Mouse (Mus musculus) naive thymus-derived CD4-positive, alpha-beta T cell, adult 2 months (primary cell): Measurements from ENCODE around the gene Ttc21b.

Source experiments
- DNase-seq: peaks from one replicate; pipeline ENCODE4 v3.0.0-alpha.2; 2011; ENCODE audit warnings: low read depth

The Ttc21b gene

GRCm38 (mm10) chr2:66171643-66172042 lies 84.8 kb downstream of the Ttc21b start:
- DNase-seq: no peak

GRCm38 (mm10) chr2:66170721-66171120 lies 85.7 kb downstream of the Ttc21b start:
- DNase-seq: no peak

DNA sequence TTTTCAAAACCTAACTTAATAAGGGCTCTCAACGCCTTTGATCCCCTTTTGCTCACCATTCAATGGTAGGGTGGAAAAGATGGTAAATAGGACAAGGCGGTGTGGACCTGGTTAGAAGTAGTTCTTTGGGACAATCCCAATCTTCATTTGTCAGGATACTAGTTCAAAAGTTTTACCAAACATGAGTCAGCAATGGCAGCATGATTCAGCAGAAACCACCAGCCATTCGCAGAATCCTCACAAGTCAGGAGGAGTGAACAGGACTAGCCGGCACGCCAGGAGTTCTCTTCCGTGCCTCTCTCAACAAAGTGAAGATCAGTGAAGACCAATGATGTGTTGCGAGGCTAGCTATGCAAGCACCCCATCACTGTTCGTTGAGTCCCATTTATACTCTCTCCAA lies 91.4 kb downstream of the Ttc21b start:
- no peak for DNase-seq

- no peak for DNase-seq
Observed at GRCm38 (mm10) chr2:66158140-66158915, 98.1 kb downstream of the Ttc21b start.

DNA sequence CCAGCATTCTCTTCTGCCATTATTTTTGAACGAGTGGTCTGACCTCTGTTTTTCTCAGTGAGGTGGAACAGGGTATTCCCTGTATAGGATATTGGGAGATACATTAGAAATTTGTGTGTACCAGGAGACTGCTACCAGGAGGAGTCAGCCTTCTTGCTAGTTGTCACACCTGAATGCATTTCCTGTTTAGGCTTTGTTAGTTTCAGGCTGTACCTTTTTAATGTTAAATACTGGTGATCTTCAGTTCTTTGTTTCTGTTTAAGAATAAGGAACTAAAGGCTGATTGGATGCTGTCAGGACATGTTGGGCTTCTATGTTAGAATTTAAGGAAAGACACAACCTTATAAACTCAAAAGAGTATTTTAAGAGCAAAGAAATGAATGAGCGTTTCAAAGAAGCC lies 105.0 kb downstream of the Ttc21b start:
- DNase-seq: no peak

DNA sequence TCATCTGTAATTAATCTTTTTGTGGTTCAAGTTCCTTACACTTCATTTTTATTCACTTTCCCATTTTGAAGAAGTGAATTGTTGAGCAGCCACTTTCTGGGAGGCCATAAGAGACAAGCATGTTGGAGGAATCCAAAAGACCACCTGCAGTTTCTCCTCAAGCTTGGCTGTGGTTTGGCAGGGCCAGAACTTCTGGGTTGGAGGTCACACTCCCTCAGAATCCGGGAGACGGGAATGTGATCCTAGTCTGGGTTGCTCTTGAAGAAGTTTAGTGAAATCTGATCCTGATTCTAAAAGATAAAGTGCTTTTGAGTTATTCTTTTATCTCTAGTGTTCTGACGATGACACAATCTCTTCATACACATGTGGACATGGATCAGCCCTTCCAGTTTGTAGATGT lies 105.9 kb downstream of the Ttc21b start:
- DNase-seq: no peak

- peak; percentile 22 for DNase-seq
Observed at GRCm38 (mm10) chr2:66148654-66149230, 107.7 kb downstream of the Ttc21b start.

GRCm38 (mm10) chr2:66146473-66146872 lies 109.9 kb downstream of the Ttc21b start:
- DNase-seq: no peak

GRCm38 (mm10) chr2:66144770-66145169 lies 111.6 kb downstream of the Ttc21b start:
- no peak for DNase-seq

- DNase-seq: no peak
Observed at GRCm38 (mm10) chr2:66143284-66143683, 113.1 kb downstream of the Ttc21b start.

- no peak for DNase-seq
Observed at GRCm38 (mm10) chr2:66142711-66143110, 113.7 kb downstream of the Ttc21b start.

- no peak for DNase-seq
Observed at GRCm38 (mm10) chr2:66142268-66142667, 114.1 kb downstream of the Ttc21b start.

- no peak for DNase-seq
Observed at GRCm38 (mm10) chr2:66140246-66140645, 116.2 kb downstream of the Ttc21b start.
